Mouse (Mus musculus): ENCODE data around the gene Ttll5. TPM values are rescaled to one million over a fixed set of nuclear protein-coding genes. Genes with fewer than 3 reads are reported as not detected.

Gene Ttll5
- total and polyA plus RNA-seq, 3 experiments, result 7.4 to 18.5 TPM; not detected in 1

DNA sequence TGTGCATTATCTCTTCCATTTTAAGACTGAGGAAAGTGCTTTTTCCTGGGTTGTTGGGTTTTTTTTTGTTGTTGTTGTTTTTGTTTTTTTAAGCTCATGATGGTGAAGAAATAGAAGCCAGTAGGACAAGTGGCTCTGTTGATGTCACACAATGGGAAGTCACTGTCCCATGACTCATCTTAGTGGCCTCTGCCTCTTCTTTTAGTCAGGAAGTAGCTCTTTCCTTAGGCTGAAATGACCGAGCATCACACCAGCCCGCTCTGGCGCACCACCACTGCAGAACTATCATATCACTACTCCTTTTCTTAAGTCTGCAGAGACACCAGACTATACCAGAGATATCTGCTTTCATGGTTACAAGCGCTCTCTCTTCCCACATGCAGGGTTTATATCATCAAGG lies 122.7 kb downstream of the Ttll5 start:
- H3K79me2 ChIP-seq (ENCODE audit: control insufficient read depth, insufficient read depth, low read length, poor library complexity), result no peaks in the 10 kb centered on the region
- no peak overlapping the region for H3K9ac ChIP-seq (ENCODE audit: control insufficient read depth, low read depth, low read length, poor library complexity, severe bottlenecking)
- no peak for TF ChIP-seq ETS1 (IDR thresholded peaks at IDR 0.05; ENCODE audit: low read depth, low read length)
- no peak for TF ChIP-seq MEF2A (IDR thresholded peaks at IDR 0.05; ENCODE audit: extremely low read depth, insufficient replicate concordance, low read depth, low read length, poor library complexity, severe bottlenecking)
- no peak for TF ChIP-seq ZMIZ1 (IDR thresholded peaks at IDR 0.05; ENCODE audit: low read depth, low read length)
- no peak for TF ChIP-seq KAT2A (conservative IDR thresholded peaks at IDR 0.05; ENCODE audit: low read depth, low read length)
- TF ChIP-seq ZKSCAN1 (IDR thresholded peaks at IDR 0.05; ENCODE audit: low read depth, low read length), result no peak
- no peak for TF ChIP-seq NRF1 (IDR thresholded peaks at IDR 0.05; ENCODE audit: insufficient read depth, low read depth, low read length, poor library complexity, severe bottlenecking)
- no peak for TF ChIP-seq JUND (IDR thresholded peaks at IDR 0.05; ENCODE audit: low read depth, low read length)
- no peak for TF ChIP-seq ZC3H11A (IDR thresholded peaks at IDR 0.05; ENCODE audit: low read depth, low read length)
- no peak for TF ChIP-seq MAZ (IDR thresholded peaks at IDR 0.05; ENCODE audit: low read depth, low read length)
- no peak for TF ChIP-seq RCOR1 (IDR thresholded peaks at IDR 0.05; ENCODE audit: low read depth, low read length)
- TF ChIP-seq POLR2A (IDR thresholded peaks at IDR 0.05; ENCODE audit: control insufficient read depth in 1 of 2, insufficient read depth in 1 of 2, low read depth in 1 of 2, low read length in 2 of 2, poor library complexity in 1 of 2), result no peak
- TF ChIP-seq USF1 (IDR thresholded peaks at IDR 0.05; ENCODE audit: low read depth, low read length), result no peak
- TF ChIP-seq MAX (IDR thresholded peaks at IDR 0.05; ENCODE audit: low read length), result no peak
- no peak for TF ChIP-seq BHLHE40 (IDR thresholded peaks at IDR 0.05; ENCODE audit: borderline replicate concordance, low read depth, low read length)
- no peak for TF ChIP-seq MAFK (IDR thresholded peaks at IDR 0.05; ENCODE audit: borderline replicate concordance, low read depth, low read length)
- TF ChIP-seq USF2 (IDR thresholded peaks at IDR 0.05; ENCODE audit: borderline replicate concordance in 1 of 2, insufficient read depth in 1 of 2, low read depth in 1 of 2, low read length in 2 of 2), result no peak
- TF ChIP-seq RAD21 (IDR thresholded peaks at IDR 0.05; ENCODE audit: low read depth, low read length), result no peak
- TF ChIP-seq ZNF384 (IDR thresholded peaks at IDR 0.05; ENCODE audit: low read depth, low read length), result no peak
- no peak for TF ChIP-seq CTCF (IDR thresholded peaks at IDR 0.05 in 2 of 3, conservative IDR thresholded peaks at IDR 0.05 in 1 of 3; ENCODE audit: control insufficient read depth in 1 of 3, insufficient read depth in 1 of 3, low read depth in 2 of 3, low read length in 3 of 3, poor library complexity in 1 of 3, severe bottlenecking in 1 of 3)
- no peaks in the 10 kb centered on the region for H3K9me3 ChIP-seq (replicated peaks; ENCODE audit: insufficient read depth, low read length)
- no peaks in the 10 kb centered on the region for H3K36me3 ChIP-seq (ENCODE audit: control insufficient read depth in 1 of 2, insufficient read depth in 2 of 2, low read length in 2 of 2)
- H3K27me3 ChIP-seq (ENCODE audit: control insufficient read depth in 1 of 2, insufficient read depth in 2 of 2, low read length in 2 of 2), result no peaks in the 10 kb centered on the region
- H3K27ac ChIP-seq (ENCODE audit: control insufficient read depth, low read depth, low read length), result no peak overlapping the region
- H3K4me3 ChIP-seq (ENCODE audit: control insufficient read depth in 1 of 2, insufficient read depth in 1 of 2, low read depth in 2 of 2, low read length in 2 of 2), result no peak overlapping the region
- DNase-seq (ENCODE audit: low read depth, low spot score), result no peak
- no peaks in the 10 kb centered on the region for H3K4me1 ChIP-seq (ENCODE audit: control insufficient read depth in 1 of 2, insufficient read depth in 2 of 2, low read length in 2 of 2)

DNA sequence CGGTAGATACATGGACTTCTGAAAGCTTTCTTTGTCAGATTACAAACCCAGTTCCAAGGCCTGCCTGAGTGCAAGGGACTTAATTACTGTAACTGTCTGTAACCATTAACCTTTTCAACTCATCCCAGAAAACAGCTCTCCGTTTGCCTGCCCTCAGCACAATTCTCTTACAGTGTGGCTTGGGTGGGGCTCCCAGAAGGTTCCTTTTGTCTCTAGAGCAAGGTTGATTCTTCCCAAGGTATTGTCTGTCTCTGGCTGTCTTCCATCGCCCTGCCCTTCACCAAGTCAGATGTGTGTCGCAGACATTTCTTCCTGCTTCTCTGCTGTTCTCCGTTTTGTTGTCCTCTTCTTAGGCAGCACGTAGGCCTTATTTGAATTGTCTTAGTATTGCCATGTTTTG lies 125.2 kb downstream of the Ttll5 start:
- H3K9me3 ChIP-seq (replicated peaks; ENCODE audit: insufficient read depth, low read length), result no peaks in the 10 kb centered on the region
- no peaks in the 10 kb centered on the region for H3K36me3 ChIP-seq (ENCODE audit: control insufficient read depth in 1 of 2, insufficient read depth in 2 of 2, low read length in 2 of 2)
- H3K79me2 ChIP-seq (ENCODE audit: control insufficient read depth, insufficient read depth, low read length, poor library complexity), result no peaks in the 10 kb centered on the region
- no peaks in the 10 kb centered on the region for H3K27me3 ChIP-seq (ENCODE audit: control insufficient read depth in 1 of 2, insufficient read depth in 2 of 2, low read length in 2 of 2)
- H3K9ac ChIP-seq (ENCODE audit: control insufficient read depth, low read depth, low read length, poor library complexity, severe bottlenecking), result no peak overlapping the region
- no peak for DNase-seq (ENCODE audit: low read depth, low spot score)
- TF ChIP-seq POLR2AphosphoS5 (IDR thresholded peaks at IDR 0.05; ENCODE audit: borderline replicate concordance, low read depth, low read length) (no peak), MAX (IDR thresholded peaks at IDR 0.05; ENCODE audit: low read length) (no peak), MXI1 (IDR thresholded peaks at IDR 0.05; ENCODE audit: low read depth, low read length) (no peak), CTCF (IDR thresholded peaks at IDR 0.05 in 2 of 3, conservative IDR thresholded peaks at IDR 0.05 in 1 of 3; ENCODE audit: control insufficient read depth in 1 of 3, insufficient read depth in 1 of 3, low read depth in 2 of 3, low read length in 3 of 3, poor library complexity in 1 of 3, severe bottlenecking in 1 of 3) (no peak), POLR2A (IDR thresholded peaks at IDR 0.05; ENCODE audit: control insufficient read depth in 1 of 2, insufficient read depth in 1 of 2, low read depth in 1 of 2, low read length in 2 of 2, poor library complexity in 1 of 2) (no peak)
- no peak overlapping the region for H3K4me3 ChIP-seq (ENCODE audit: control insufficient read depth in 1 of 2, insufficient read depth in 1 of 2, low read depth in 2 of 2, low read length in 2 of 2)
- H3K27ac ChIP-seq (ENCODE audit: control insufficient read depth, low read depth, low read length), result no peak overlapping the region
- no peaks in the 10 kb centered on the region for H3K4me1 ChIP-seq (ENCODE audit: control insufficient read depth in 1 of 2, insufficient read depth in 2 of 2, low read length in 2 of 2)
